Mouse (Mus musculus) bone marrow macrophage, adult 2 months (primary cell): Measurements from ENCODE around the gene AC134908.4.

Experiments used
- CTCF ChIP-seq: IDR thresholded peaks from 2 replicates; pipeline ENCODE4 v1.5.1; 2012; ENCODE audit warnings: low read depth, mild to moderate bottlenecking, low read length, moderate library complexity
- POLR2A ChIP-seq: IDR thresholded peaks from 2 replicates; pipeline ENCODE4 v1.6.1; 2012; ENCODE audit warnings: mild to moderate bottlenecking, low read depth, low read length, borderline replicate concordance

- TF ChIP-seq POLR2A (no peak), CTCF (no peak)
Measured at GRCm38 (mm10) chr17:25794197-25794596, 1.3 kb downstream of the AC134908.4 start.
